ENCODE assay signal across 17 mouse cellular contexts in the genomic region with DNA sequence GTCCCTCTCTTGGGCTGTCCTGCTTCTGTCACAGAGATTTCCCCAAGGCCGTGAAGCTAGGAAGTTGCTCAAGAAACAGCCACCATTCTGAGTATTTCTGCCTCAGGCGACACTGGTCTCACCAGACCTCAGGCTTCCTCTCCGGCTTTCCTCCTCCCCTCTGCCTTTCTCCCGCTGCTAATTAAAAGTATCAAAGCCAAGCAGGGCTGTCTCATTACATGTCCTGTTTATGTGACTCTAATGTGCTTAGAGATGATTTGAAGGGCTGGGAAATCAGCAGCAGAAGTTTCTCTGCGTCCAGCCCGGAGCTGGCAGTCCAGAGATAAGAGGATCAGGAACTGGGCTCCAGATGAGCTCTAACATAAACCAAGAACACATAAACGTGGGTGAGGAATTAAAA.
"Had no signal": no experiment of that assay in that cellular context is flagged by ENCODE, and none has a peak within 500 bp of the region (broad histone marks: within the 10 kb centered on the region; RNA-seq: fewer than 3 reads in every experiment).

No protein-coding gene starts in this region.

- DNase-seq: kidney, adult 18-20 months; kidney, postnatal 10 days; kidney, postnatal 4 days; left cerebral cortex, postnatal 4 days; lung, embryonic 14.5 days; lung, postnatal 10 days; lung, postnatal 4 days; right cerebral cortex, adult 18-20 months; right cerebral cortex, postnatal 25 days; thymus, adult 18-20 months; thymus, postnatal 14 days had no signal

- H3K27ac ChIP-seq: intestine, embryonic 15.5 days; layer of hippocampus, adult 2 months; limb, embryonic 13.5 days; liver, embryonic 12.5 days; neural tube, embryonic 15.5 days had no signal

- H3K4me1 ChIP-seq: intestine, embryonic 15.5 days; limb, embryonic 13.5 days; liver, embryonic 12.5 days; neural tube, embryonic 15.5 days had no signal

- H3K27me3 ChIP-seq: intestine, embryonic 15.5 days; limb, embryonic 13.5 days; liver, embryonic 12.5 days; neural tube, embryonic 15.5 days had no signal

- H3K9me3 ChIP-seq: intestine, embryonic 15.5 days; limb, embryonic 13.5 days; liver, embryonic 12.5 days; neural tube, embryonic 15.5 days had no signal

- H3K9ac ChIP-seq: intestine, embryonic 15.5 days; limb, embryonic 13.5 days; liver, embryonic 12.5 days; lung, embryonic 14.5 days; neural tube, embryonic 15.5 days had no signal

- H3K4me2 ChIP-seq: intestine, embryonic 15.5 days; limb, embryonic 13.5 days; liver, embryonic 12.5 days; lung, embryonic 14.5 days; neural tube, embryonic 15.5 days had no signal

- ATAC-seq: intestine, embryonic 15.5 days; liver, embryonic 12.5 days had no signal

- H3K36me3 ChIP-seq: intestine, embryonic 15.5 days; limb, embryonic 13.5 days; liver, embryonic 12.5 days; neural tube, embryonic 15.5 days had no signal

- H3K4me3 ChIP-seq: intestine, embryonic 15.5 days; layer of hippocampus, adult 2 months; limb, embryonic 13.5 days; liver, embryonic 12.5 days; myocyte; neural tube, embryonic 15.5 days had no signal
